Mouse (Mus musculus) heart, embryonic 12.5 days (tissue): ENCODE measurements around the gene Patl1. TPM values are rescaled to one million over a fixed set of nuclear protein-coding genes. Genes with fewer than 3 reads are reported as not detected.
"Not testable (repeated sequence)": the region's sequence is repeated elsewhere in the genome, so short reads cannot be mapped to it uniquely, and the experiment has no call there.

Source experiments
- ATAC-seq: fragments of 200-750 bp; cut with Nextera tagmentation; 2 replicates; pipeline ENCODE4 v1.8.0; 2017; ENCODE audit warnings: moderate TSS enrichment, moderate library complexity; ENCODE audit not compliant: insufficient number of reproducible peaks, low FRiP score
- H3K27ac ChIP-seq: fragments of 300-500 bp; sonication (generic); 2 replicates; pipeline ENCODE4 v1.5.1; 2016; ENCODE audit warnings: mild to moderate bottlenecking, moderate library complexity; ENCODE audit not compliant: poor library complexity, severe bottlenecking
- H3K27me3 ChIP-seq: fragments of 300-500 bp; sonication (generic); replicated peaks from 2 replicates; pipeline ENCODE4 v1.6.1; 2016; ENCODE audit warnings: mild to moderate bottlenecking, moderate library complexity
- H3K36me3 ChIP-seq: fragments of 300-500 bp; sonication (generic); 2 replicates; pipeline ENCODE4 v1.6.1; 2016; ENCODE audit warnings: mild to moderate bottlenecking, moderate library complexity
- H3K4me1 ChIP-seq: fragments of 300-500 bp; sonication (generic); replicated peaks from 2 replicates; pipeline ENCODE4 v1.6.1; 2016; ENCODE audit warnings: mild to moderate bottlenecking
- H3K4me2 ChIP-seq: fragments of 300-500 bp; sonication (generic); 2 replicates; pipeline ENCODE4 v1.6.1; 2016; ENCODE audit warnings: mild to moderate bottlenecking, moderate library complexity
- H3K4me3 ChIP-seq: fragments of 300-500 bp; sonication (generic); 2 replicates; pipeline ENCODE4 v1.5.1; 2016; ENCODE audit warnings: mild to moderate bottlenecking
- H3K9ac ChIP-seq: fragments of 300-500 bp; sonication (generic); 2 replicates; pipeline ENCODE4 v1.6.1; 2016; ENCODE audit warnings: mild to moderate bottlenecking, moderate library complexity
- H3K9me3 ChIP-seq: fragments of 300-500 bp; sonication (generic); replicated peaks from 2 replicates; pipeline ENCODE4 v1.6.1; 2016; ENCODE audit warnings: mild to moderate bottlenecking, moderate library complexity
- WGBS: fragments of 180-500 bp; shearing (Covaris S2); methylation state at CpG from one replicate; pipeline ENCODE4 v1.1.7; 2016; 5-methylcytosine and 5-hydroxymethylcytosine counted together
- polyA plus RNA-seq: library from polyadenylated mRNA; unstranded; fragments of >200 nt; fragmentation: Nextera tagmentation; extraction: Ambion mirVana; gene quantifications from 2 replicates; pipeline ENCODE4 v1.2.1, GENCODE M21; 2016

Gene Patl1
- 21.3 and 22.2 TPM in 2 replicates for polyA plus RNA-seq

GRCm38 (mm10) chr19:11912037-11912532 is at the start of gene Patl1:
Gene Patl1, plus strand, starts transcription at chr19:11912399.
- Histone ChIP-seq H3K9me3 (no peaks in the 10 kb centered on the region), H3K4me2 (peak within 1 kb of the TSS; percentile 87), H3K27me3 (no peaks in the 10 kb centered on the region), H3K4me1 (peaks cover 21% of the 10 kb centered on the region), H3K36me3 (peaks cover 5% of the 10 kb centered on the region), H3K9ac (peak within 1 kb of the TSS; percentile 85), H3K4me3 (peak within 1 kb of the TSS; percentile 94), H3K27ac (peak within 1 kb of the TSS; percentile 91)
- ATAC-seq = peak; percentile 96
- WGBS = under 1% methylated on average over 53 of the region's 53 CpGs

GRCm38 (mm10) chr19:11867837-11868236 is 44.4 kb upstream of the Patl1 start:
- ATAC-seq = no peak
- Histone ChIP-seq H3K27ac (no peak overlapping the region), H3K9me3 (peaks cover 5% of the 10 kb centered on the region), H3K4me2 (no peak overlapping the region), H3K9ac (no peak overlapping the region), H3K4me1 (no peaks in the 10 kb centered on the region), H3K36me3 (no peaks in the 10 kb centered on the region), H3K4me3 (no peak overlapping the region), H3K27me3 (no peaks in the 10 kb centered on the region)
- 64% methylated on average over 2 of the region's 2 CpGs for WGBS

DNA sequence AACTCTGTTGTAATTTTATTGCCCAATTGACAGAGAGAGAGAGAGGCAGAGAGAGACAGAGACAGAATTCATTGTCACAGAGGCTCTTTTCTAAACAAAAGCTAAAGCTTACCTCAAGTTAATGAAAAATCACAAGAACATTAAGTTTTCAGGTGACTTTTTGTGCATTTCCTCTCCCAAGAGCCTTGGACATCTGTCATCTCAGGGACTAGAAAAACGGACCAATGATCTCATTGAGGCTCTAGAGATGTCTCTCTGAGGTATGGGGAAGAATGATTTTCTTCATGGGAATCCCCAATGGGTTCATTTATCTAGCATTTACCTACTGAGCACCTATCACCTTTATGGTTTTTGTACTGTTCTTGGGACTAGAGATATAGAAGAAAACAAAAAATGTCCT is 37.2 kb upstream of the Patl1 start, which contains the start of gene Olfr1419:
Olfr1419 (minus strand) TSS at position 101 of the 400 bp plus-strand sequence.
- H3K9ac ChIP-seq = no peak within 1 kb of the TSS

DNA sequence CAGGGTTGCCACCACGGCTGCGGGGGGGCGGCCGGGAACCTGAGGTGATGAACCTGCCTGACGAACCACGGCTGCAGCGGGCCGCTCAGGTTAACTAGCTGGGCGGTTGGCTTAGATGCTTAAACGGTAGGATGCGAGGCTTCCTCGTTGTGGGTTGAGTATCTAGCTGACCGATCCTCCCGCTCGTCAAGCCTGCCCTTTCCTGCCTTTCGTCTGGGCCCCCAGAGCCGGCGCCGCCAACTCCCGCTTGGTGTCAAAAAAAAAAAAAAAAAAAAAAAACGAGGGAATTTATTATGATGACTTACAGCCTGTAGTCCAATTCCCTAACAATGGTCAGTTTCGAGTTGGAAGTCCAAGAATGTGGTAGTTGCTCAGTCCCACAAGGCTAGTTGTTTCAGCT is 33.8 kb upstream of the Patl1 start:
- not testable (repeated sequence) for H3K4me3 ChIP-seq, H3K36me3 ChIP-seq, H3K9me3 ChIP-seq, H3K27ac ChIP-seq, H3K9ac ChIP-seq, H3K27me3 ChIP-seq, ATAC-seq, H3K4me1 ChIP-seq
- H3K4me2 ChIP-seq = peak overlapping the region; percentile 57
- WGBS = 40% methylated on average over 22 of the region's 22 CpGs

More for the DNA sequence above, 37.2 kb upstream of the Patl1 start, which contains the start of gene Olfr1419:
- H3K4me3 ChIP-seq = no peak within 1 kb of the TSS
- H3K4me1 ChIP-seq = no peaks in the 10 kb centered on the region
- no peak for ATAC-seq
- H3K36me3 ChIP-seq = no peaks in the 10 kb centered on the region
- no peak within 1 kb of the TSS for H3K27ac ChIP-seq
- H3K27me3 ChIP-seq = no peaks in the 10 kb centered on the region
- no peaks in the 10 kb centered on the region for H3K9me3 ChIP-seq
- 35% methylated on average over 1 of the region's 1 CpGs for WGBS
- H3K4me2 ChIP-seq = no peak within 1 kb of the TSS

DNA sequence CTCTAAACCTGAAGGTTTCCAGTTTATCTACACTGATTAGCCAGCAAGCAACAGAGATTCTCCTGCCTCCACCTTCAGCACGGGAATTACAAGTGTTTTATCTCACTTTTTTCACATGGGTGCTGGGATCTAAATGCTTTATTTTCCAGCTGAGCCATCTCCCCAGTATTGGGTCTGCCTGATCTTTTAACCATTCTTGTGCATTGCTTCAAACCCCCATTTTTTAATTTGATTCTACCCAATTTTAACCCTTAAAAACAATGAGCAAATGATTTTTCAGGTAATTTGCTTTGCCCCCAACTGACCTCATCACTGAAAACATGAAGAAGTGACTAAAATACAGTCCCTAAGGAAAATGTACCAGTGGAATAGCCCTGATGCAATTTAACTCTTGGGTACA is 25.9 kb upstream of the Patl1 start, which contains the start of gene Olfr1420:
Olfr1420 (plus strand) TSS at position 301 of the 400 bp plus-strand sequence.
- Histone ChIP-seq H3K4me1 (no peaks in the 10 kb centered on the region), H3K36me3 (no peaks in the 10 kb centered on the region), H3K27me3 (no peaks in the 10 kb centered on the region), H3K27ac (no peak within 1 kb of the TSS), H3K4me2 (no peak within 1 kb of the TSS), H3K9ac (no peak within 1 kb of the TSS), H3K4me3 (no peak within 1 kb of the TSS), H3K9me3 (no peaks in the 10 kb centered on the region)
- WGBS = 16% methylated on average over 1 of the region's 1 CpGs
- no peak for ATAC-seq

- H3K9me3 ChIP-seq = no peaks in the 10 kb centered on the region
- peaks cover 14% of the 10 kb centered on the region for H3K4me1 ChIP-seq
- no peaks in the 10 kb centered on the region for H3K27me3 ChIP-seq
- H3K4me2 ChIP-seq = peak overlapping the region; percentile 77
- 71% methylated on average over 5 of the region's 5 CpGs for WGBS
- H3K36me3 ChIP-seq = peaks cover 5% of the 10 kb centered on the region
- no peak for ATAC-seq
- H3K9ac ChIP-seq = no peak overlapping the region; the same call in 1 of the 2 replicates
- no peak overlapping the region for H3K27ac ChIP-seq
- peak overlapping the region; percentile 94 for H3K4me3 ChIP-seq
These were observed 1.2 kb upstream of the Patl1 start for GRCm38 (mm10) chr19:11911021-11911420.

DNA sequence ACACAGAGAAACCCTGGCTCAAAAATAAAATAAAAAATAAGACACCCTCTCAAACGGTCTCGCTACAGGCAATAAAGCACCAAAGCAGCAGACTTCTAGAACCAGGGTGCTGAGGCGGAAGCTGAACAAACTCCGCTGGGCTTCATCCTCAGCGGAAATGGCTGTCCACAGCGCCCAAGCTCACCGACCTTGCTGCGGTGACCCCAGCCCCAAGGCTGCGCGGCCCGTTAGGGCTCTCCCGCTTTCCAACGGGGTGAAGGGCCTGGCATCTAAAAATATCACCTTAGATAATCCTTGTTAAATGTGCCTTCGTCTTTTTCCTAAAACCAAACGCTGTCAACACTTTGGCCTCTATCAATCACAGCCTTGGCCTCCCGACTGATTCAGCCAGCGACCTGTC is 596 bp upstream of the Patl1 start:
- Histone ChIP-seq H3K27me3 (no peaks in the 10 kb centered on the region), H3K9me3 (no peaks in the 10 kb centered on the region), H3K9ac (peak overlapping the region; percentile 85), H3K4me3 (peak overlapping the region; percentile 94), H3K4me1 (peaks cover 19% of the 10 kb centered on the region), H3K36me3 (peaks cover 5% of the 10 kb centered on the region), H3K4me2 (peak overlapping the region; percentile 77), H3K27ac (peak overlapping the region; percentile 91)
- WGBS = 2% methylated on average over 17 of the region's 17 CpGs
- peak; percentile 21 for ATAC-seq

GRCm38 (mm10) chr19:11912533-11913121 is 428 bp downstream of the Patl1 start:
- Histone ChIP-seq H3K36me3 (peaks cover 9% of the 10 kb centered on the region), H3K9ac (peak overlapping the region; percentile 85), H3K9me3 (no peaks in the 10 kb centered on the region), H3K27me3 (no peaks in the 10 kb centered on the region), H3K4me3 (peak overlapping the region; percentile 94), H3K27ac (peak overlapping the region; percentile 91), H3K4me2 (peak overlapping the region; percentile 87), H3K4me1 (peaks cover 23% of the 10 kb centered on the region)
- WGBS = under 1% methylated on average over 51 of the region's 54 CpGs
- ATAC-seq = peak; percentile 78

DNA sequence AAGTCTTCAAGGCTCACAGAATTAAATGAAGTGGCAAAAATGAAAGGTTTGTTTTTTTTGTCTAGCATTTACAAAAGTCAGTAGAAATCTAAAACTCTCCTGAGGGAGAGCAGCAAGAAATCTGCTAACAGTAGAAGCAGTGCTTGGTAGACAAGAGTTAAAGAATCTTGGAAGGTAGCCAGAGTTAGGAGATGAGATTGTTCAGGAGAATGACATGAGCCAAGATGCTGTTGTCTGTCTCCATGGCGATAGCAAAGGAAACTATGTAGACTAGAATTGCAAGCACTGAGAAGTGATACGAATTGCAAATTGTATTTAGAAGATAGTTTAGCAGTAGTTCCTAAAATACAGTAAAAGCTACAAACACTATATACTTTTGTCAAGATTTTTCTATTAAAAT is 3.6 kb downstream of the Patl1 start:
- peaks cover 23% of the 10 kb centered on the region for H3K4me1 ChIP-seq
- peaks cover 26% of the 10 kb centered on the region for H3K36me3 ChIP-seq
- H3K9ac ChIP-seq = no peak overlapping the region
- H3K27me3 ChIP-seq = no peaks in the 10 kb centered on the region
- H3K4me3 ChIP-seq = no peak overlapping the region
- H3K9me3 ChIP-seq = no peaks in the 10 kb centered on the region
- H3K27ac ChIP-seq = no peak overlapping the region
- no peak overlapping the region for H3K4me2 ChIP-seq
- 22% methylated on average over 2 of the region's 2 CpGs for WGBS
- no peak for ATAC-seq

GRCm38 (mm10) chr19:11922068-11922467 is 9.9 kb downstream of the Patl1 start:
- H3K9me3 ChIP-seq = no peaks in the 10 kb centered on the region
- 85% methylated on average over 1 of the region's 1 CpGs for WGBS
- H3K4me1 ChIP-seq = 0 out of 2 replicates have a peak, but pooled peaks cover 3% of the 10 kb centered on the region
- H3K4me2 ChIP-seq = no peak overlapping the region
- H3K9ac ChIP-seq = no peak overlapping the region
- no peak for ATAC-seq
- no peak overlapping the region for H3K27ac ChIP-seq
- peaks cover 68% of the 10 kb centered on the region for H3K36me3 ChIP-seq
- no peak overlapping the region for H3K4me3 ChIP-seq
- H3K27me3 ChIP-seq = no peaks in the 10 kb centered on the region

GRCm38 (mm10) chr19:11922515-11922914 is 10.3 kb downstream of the Patl1 start:
- 97% methylated on average over 2 of the region's 2 CpGs for WGBS
- not testable (repeated sequence) for H3K4me2 ChIP-seq, H3K9ac ChIP-seq, H3K9me3 ChIP-seq, H3K4me3 ChIP-seq, ATAC-seq, H3K4me1 ChIP-seq, H3K27me3 ChIP-seq, H3K27ac ChIP-seq
- H3K36me3 ChIP-seq = peaks cover 68% of the 10 kb centered on the region
